ENCODE assay signal across 10 mouse cellular contexts in the genomic region with DNA sequence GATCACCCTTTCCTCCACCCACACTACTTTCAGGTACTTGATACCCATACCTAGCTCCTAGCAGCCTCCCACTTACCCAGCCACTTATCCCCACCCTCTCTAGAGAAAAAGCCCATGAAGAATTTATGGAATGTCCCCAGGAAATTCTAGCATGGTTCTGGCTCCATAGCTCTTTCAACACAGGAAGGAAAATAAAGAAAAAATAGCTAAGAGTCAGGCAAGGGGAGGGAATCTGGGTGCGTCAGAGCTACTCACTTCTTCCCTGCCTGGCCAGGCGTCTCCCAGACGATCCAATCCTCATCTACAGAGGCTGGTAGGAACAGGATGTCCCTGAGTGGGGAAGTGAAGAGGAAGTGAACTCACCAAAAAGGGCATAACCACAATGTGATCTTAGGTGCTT. TPM values are rescaled to one million over a fixed set of nuclear protein-coding genes. Genes with fewer than 3 reads are reported as not detected.
DNase-seq lines count a peak whose midpoint lies in the region; ATAC-seq and TF ChIP-seq lines count a peak whose summit lies in the region.
"Had no signal": no experiment of that assay in that cellular context is flagged by ENCODE, and none has a peak within 500 bp of the region (broad histone marks: within the 10 kb centered on the region; RNA-seq: fewer than 3 reads in every experiment).

No protein-coding gene starts in this region.

- no peaks in the 10 kb centered on the region for H3K4me1 ChIP-seq in limb, embryonic 11.5 days (ENCODE audit: control insufficient read depth, insufficient read depth, low read length)
- no peaks in the 10 kb centered on the region for H3K4me1 ChIP-seq in limb, embryonic 10.5 days
- H3K4me1 ChIP-seq in small intestine, adult 2 months (ENCODE audit: control insufficient read depth, insufficient read depth, insufficient read length, low read length): no peaks in the 10 kb centered on the region
- H3K4me1 ChIP-seq: forebrain, embryonic 12.5 days had no signal

- TF ChIP-seq POLR2A in small intestine, adult 2 months (IDR thresholded peaks at IDR 0.05; ENCODE audit: low read depth, low read length): no peak

- H3K36me3 ChIP-seq in limb, embryonic 11.5 days (ENCODE audit: control insufficient read depth, insufficient read depth, low read length): no peaks in the 10 kb centered on the region
- peaks cover 8% of the 10 kb centered on the region for H3K36me3 ChIP-seq in limb, embryonic 10.5 days
- peaks cover 10% of the 10 kb centered on the region for H3K36me3 ChIP-seq in small intestine, adult 2 months (ENCODE audit: control insufficient read depth, insufficient read depth, low read length)

- H3K27me3 ChIP-seq in limb, embryonic 11.5 days (ENCODE audit: control insufficient read depth, insufficient read depth, low read length): no peaks in the 10 kb centered on the region
- no peaks in the 10 kb centered on the region for H3K27me3 ChIP-seq in limb, embryonic 10.5 days (ENCODE audit: low read depth, poor library complexity, severe bottlenecking)
- H3K27me3 ChIP-seq in small intestine, adult 2 months (ENCODE audit: control insufficient read depth, insufficient read depth, low read length): no peaks in the 10 kb centered on the region
- H3K27me3 ChIP-seq: forebrain, embryonic 12.5 days had no signal

- no peaks in the 10 kb centered on the region for H3K9me3 ChIP-seq in limb, embryonic 11.5 days (ENCODE audit: control insufficient read depth, low read length)
- no peaks in the 10 kb centered on the region for H3K9me3 ChIP-seq in limb, embryonic 10.5 days (replicated peaks)
- H3K9me3 ChIP-seq: forebrain, embryonic 12.5 days had no signal

- no peak overlapping the region for H3K27ac ChIP-seq in limb, embryonic 11.5 days (replicated peaks; ENCODE audit: low read depth, low read length)
- H3K27ac ChIP-seq in limb, embryonic 10.5 days: no peak overlapping the region
- H3K27ac ChIP-seq in small intestine, adult 2 months (ENCODE audit: insufficient read depth, low read depth, low read length): peak overlapping the region; percentile 6; the same call in 1 of the 2 replicates
- H3K27ac ChIP-seq: forebrain, embryonic 12.5 days had no signal

- WGBS in limb, embryonic 11.5 days: 80% methylated on average over 3 of the region's 3 CpGs
- 90% methylated on average over 3 of the region's 3 CpGs for WGBS in limb, embryonic 10.5 days
- WGBS in small intestine, adult 2 months: 77% methylated on average over 3 of the region's 3 CpGs

- H3K4me2 ChIP-seq in limb, embryonic 11.5 days (ENCODE audit: low read depth, severe bottlenecking): no peak overlapping the region
- H3K4me2 ChIP-seq: forebrain, embryonic 12.5 days had no signal

- no peak for TF ChIP-seq CTCF in small intestine, adult 2 months (IDR thresholded peaks at IDR 0.05; ENCODE audit: extremely low read depth, insufficient read length, insufficient replicate concordance, low read depth, low read length)

- no peak overlapping the region for H3K9ac ChIP-seq in limb, embryonic 11.5 days (ENCODE audit: low read length)
- H3K9ac ChIP-seq: forebrain, embryonic 12.5 days had no signal

- no peak overlapping the region for H3K4me3 ChIP-seq in limb, embryonic 11.5 days (ENCODE audit: low read depth, low read length)
- H3K4me3 ChIP-seq in limb, embryonic 10.5 days: no peak overlapping the region
- no peak overlapping the region for H3K4me3 ChIP-seq in small intestine, adult 2 months (ENCODE audit: low read depth, low read length)
- H3K4me3 ChIP-seq: forebrain, embryonic 12.5 days had no signal

- ATAC-seq in limb, embryonic 11.5 days (ENCODE audit: insufficient number of reproducible peaks, low FRiP score, low TSS enrichment, low read depth): peak; percentile 26; the same call in 1 of the 2 replicates
- ATAC-seq in frontal cortex, adult (ENCODE audit: low TSS enrichment): no peak

- DNase-seq in limb, embryonic 11.5 days (ENCODE audit: low spot score): no peak
- DNase-seq in limb, embryonic 10.5 days (ENCODE audit: low spot score): no peak
- DNase-seq in heart, adult 9 months (ENCODE audit: low spot score in 2 of 2): peak; percentile 71 to 90
- peak; percentile 40 for DNase-seq in kidney, postnatal 10 days
- DNase-seq in thymus, postnatal 4 days: no peak
- no peak for DNase-seq in layer of hippocampus, adult 9-10 months (ENCODE audit: low spot score)
- DNase-seq: spleen, adult 18-20 months had no signal

RNA-seq across cellular contexts. Expression of gene Plxna2, which starts 34.0 kb away (rescaled TPM):
- polyA plus RNA-seq in limb, embryonic 11.5 days (2014; fragmentation: Nextera tagmentation; extraction: Ambion mirVana): 4.0 and 5.6 TPM in 2 replicates
- polyA plus RNA-seq in limb, embryonic 10.5 days (2016; fragmentation: Nextera tagmentation; extraction: Ambion mirVana): 6.4 TPM in 2 replicates
- 5.5 and 8.9 TPM in 2 replicates for polyA plus RNA-seq in small intestine, adult 2 months (2012; rRNA removed)

Comparison
In these comparisons a context has a peak if more than half of its experiments do, and no peak if none do; other contexts are left out.
1. DNase-seq: peak in heart, adult 9 months (2 of 2) and kidney, postnatal 10 days (single experiment); none in limb, embryonic 11.5 days (single experiment), limb, embryonic 10.5 days (single experiment), thymus, postnatal 4 days (single experiment) and layer of hippocampus, adult 9-10 months (single experiment).